Mouse (Mus musculus): ENCODE measurements at regions not wholly inside any gene's neighbourhood (a gene's known extent, or its start where the extent isn't known, plus 50 kb on each side); places are given as distances from the start of the nearest gene placed in this dataset.

DNA sequence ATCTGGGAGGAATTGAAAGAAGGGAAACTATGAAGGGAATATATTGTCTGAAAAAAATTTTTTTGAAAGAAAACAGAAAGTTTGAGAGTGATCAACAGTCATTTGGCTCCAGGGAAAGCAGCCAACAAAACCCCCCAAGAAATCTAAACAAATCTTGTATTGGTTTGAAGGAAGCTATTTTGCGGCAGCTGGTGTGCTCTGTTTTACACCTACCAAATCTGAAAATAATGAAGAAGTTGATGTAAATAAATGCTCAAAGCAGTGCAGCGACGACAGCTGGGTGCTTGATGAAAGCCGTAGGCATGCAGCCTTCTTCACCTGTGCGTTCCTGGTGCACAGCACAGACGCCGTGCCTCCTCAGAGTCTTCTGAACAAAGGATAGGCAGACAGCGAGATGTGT is 488.2 kb downstream of the Tmem132b start:
- TF ChIP-seq POLR2A (IDR thresholded peaks at IDR 0.05; ENCODE audit: insufficient read depth, low read depth, low read length) (no peak), CTCF (IDR thresholded peaks at IDR 0.05; ENCODE audit: insufficient read depth, low read depth, low read length) (no peak)
